Mouse (Mus musculus) midbrain, embryonic 14.5 days (tissue): ENCODE data around the gene Grasp. TPM values are rescaled to one million over a fixed set of nuclear protein-coding genes. Genes with fewer than 3 reads are reported as not detected.

Source experiments
- ATAC-seq: fragments of 200-750 bp; cut with Nextera tagmentation; 2 replicates; pipeline ENCODE4 v1.8.0; 2017; ENCODE audit warnings: moderate number of reproducible peaks, moderate library complexity; ENCODE audit not compliant: low FRiP score, low TSS enrichment
- DNase-seq: peaks from one replicate; pipeline ENCODE4 v3.0.0-alpha.2; 2015
- H3K27ac ChIP-seq: fragments of 300-500 bp; sonication (generic); replicated peaks from 2 replicates; pipeline ENCODE4 v1.5.1; 2014; ENCODE audit warnings: mild to moderate bottlenecking, low read depth, low read length, moderate library complexity
- H3K27me3 ChIP-seq: fragments of 300-500 bp; sonication (generic); 2 replicates; pipeline ENCODE4 v1.6.1; 2014; ENCODE audit warnings: low read length, control low read depth, mixed read lengths; ENCODE audit not compliant: control insufficient read depth, insufficient read depth
- H3K36me3 ChIP-seq: fragments of 300-500 bp; sonication (generic); 2 replicates; pipeline ENCODE4 v1.6.1; 2014; ENCODE audit warnings: low read length, control low read depth; ENCODE audit not compliant: control insufficient read depth, insufficient read depth
- H3K4me1 ChIP-seq: fragments of 300-500 bp; sonication (generic); 2 replicates; pipeline ENCODE4 v1.6.1; 2014; ENCODE audit warnings: mild to moderate bottlenecking, antibody characterized with exemption, low read length, control low read depth; ENCODE audit not compliant: control insufficient read depth, insufficient read depth
- H3K4me2 ChIP-seq: fragments of 300-500 bp; sonication (generic); 2 replicates; pipeline ENCODE4 v1.6.1; 2014; ENCODE audit warnings: mild to moderate bottlenecking, low read length, moderate library complexity
- H3K4me3 ChIP-seq: fragments of 300-500 bp; sonication (generic); replicated peaks from 2 replicates; pipeline ENCODE4 v1.5.1; 2014; ENCODE audit warnings: low read depth, low read length
- H3K9ac ChIP-seq: fragments of 300-500 bp; sonication (generic); replicated peaks from 2 replicates; pipeline ENCODE4 v1.6.1; 2014; ENCODE audit warnings: mild to moderate bottlenecking, low read length, moderate library complexity
- H3K9me3 ChIP-seq: fragments of 300-500 bp; sonication (generic); 2 replicates; pipeline ENCODE4 v1.6.1; 2016; ENCODE audit warnings: low read length, control low read depth, mixed read lengths; ENCODE audit not compliant: control insufficient read depth
- WGBS: fragments of 180-500 bp; shearing (Covaris S2); extraction: QIAGEN DNeasy Blood & Tissue Kit; methylation state at CpG from one replicate; pipeline ENCODE4 v1.1.7; 2014; 5-methylcytosine and 5-hydroxymethylcytosine counted together
- polyA plus RNA-seq: library from polyadenylated mRNA; unstranded; fragments of >200 nt; fragmentation: Nextera tagmentation; extraction: Ambion mirVana; gene quantifications from 2 replicates; pipeline ENCODE4 v1.2.1, GENCODE M21; 2014

Grasp gene
- polyA plus RNA-seq, 1 experiment from 2014 or later = 0.97 TPM

GRCm38 (mm10) chr15:101215136-101215535 is 8.9 kb upstream of the Grasp start:
- DNase-seq (no peak), ATAC-seq (no peak)
- Histone ChIP-seq H3K9me3 (no peaks in the 10 kb centered on the region), H3K4me2 (no peak overlapping the region), H3K36me3 (peaks cover 43% of the 10 kb centered on the region), H3K27ac (no peak overlapping the region), H3K4me1 (no peaks in the 10 kb centered on the region), H3K9ac (no peak overlapping the region), H3K27me3 (no peaks in the 10 kb centered on the region), H3K4me3 (no peak overlapping the region)
- WGBS = 82% methylated on average over 2 of the region's 2 CpGs

- no peak overlapping the region for H3K27ac ChIP-seq
- H3K9me3 ChIP-seq = no peaks in the 10 kb centered on the region
- H3K4me1 ChIP-seq = no peaks in the 10 kb centered on the region
- H3K9ac ChIP-seq = no peak overlapping the region
- 77% methylated on average over 4 of the region's 4 CpGs for WGBS
- peaks cover 34% of the 10 kb centered on the region for H3K36me3 ChIP-seq
- ATAC-seq (no peak), DNase-seq (no peak)
- H3K4me2 ChIP-seq = no peak overlapping the region
- H3K27me3 ChIP-seq = no peaks in the 10 kb centered on the region
- no peak overlapping the region for H3K4me3 ChIP-seq
Observed at GRCm38 (mm10) chr15:101216036-101216435, 8.0 kb upstream of the Grasp start.

- peak; percentile 71 for DNase-seq
- H3K4me3 ChIP-seq = no peak overlapping the region
- 3% methylated on average over 8 of the region's 8 CpGs for WGBS
- H3K9me3 ChIP-seq = no peaks in the 10 kb centered on the region
- H3K4me2 ChIP-seq = peak overlapping the region; percentile 25; the same call in 1 of the 2 replicates
- peak overlapping the region; percentile 37; the same call in 1 of the 2 replicates for H3K27ac ChIP-seq
- no peak overlapping the region for H3K9ac ChIP-seq
- H3K36me3 ChIP-seq = no peaks in the 10 kb centered on the region
- no peaks in the 10 kb centered on the region for H3K27me3 ChIP-seq
- ATAC-seq = peak; percentile 58
- peaks cover 34% of the 10 kb centered on the region for H3K4me1 ChIP-seq
Observed at GRCm38 (mm10) chr15:101220905-101221297, 3.1 kb upstream of the Grasp start.

- DNase-seq (peak; percentile 77), ATAC-seq (peak; percentile 43; the same call in 1 of the 2 replicates)
- WGBS = under 1% methylated on average over 14 of the region's 14 CpGs
- Histone ChIP-seq H3K36me3 (no peaks in the 10 kb centered on the region), H3K27me3 (no peaks in the 10 kb centered on the region), H3K9ac (no peak overlapping the region; the same call in 1 of the 2 replicates), H3K27ac (peak overlapping the region; percentile 52), H3K4me2 (peak overlapping the region; percentile 25), H3K4me3 (no peak overlapping the region), H3K4me1 (peaks cover 34% of the 10 kb centered on the region), H3K9me3 (no peaks in the 10 kb centered on the region)
Observed at GRCm38 (mm10) chr15:101221298-101222104, 2.5 kb upstream of the Grasp start.

- Histone ChIP-seq H3K27me3 (no peaks in the 10 kb centered on the region), H3K4me2 (peak overlapping the region; percentile 97), H3K27ac (no peak overlapping the region), H3K9me3 (no peaks in the 10 kb centered on the region), H3K36me3 (no peaks in the 10 kb centered on the region), H3K4me1 (peaks cover 34% of the 10 kb centered on the region), H3K9ac (no peak overlapping the region), H3K4me3 (no peak overlapping the region)
- WGBS = 34% methylated on average over 13 of the region's 13 CpGs
- DNase-seq (peak; percentile 34), ATAC-seq (no peak)
Observed at GRCm38 (mm10) chr15:101222897-101223482, 998 bp upstream of the Grasp start.

GRCm38 (mm10) chr15:101223596-101223995 is 392 bp upstream of the Grasp start:
- H3K4me2 ChIP-seq = peak overlapping the region; percentile 97
- no peaks in the 10 kb centered on the region for H3K27me3 ChIP-seq
- H3K36me3 ChIP-seq = no peaks in the 10 kb centered on the region
- no peaks in the 10 kb centered on the region for H3K9me3 ChIP-seq
- H3K4me1 ChIP-seq = peaks cover 34% of the 10 kb centered on the region
- 3% methylated on average over 5 of the region's 5 CpGs for WGBS
- H3K9ac ChIP-seq = peak overlapping the region; percentile 76; the same call in 1 of the 2 replicates
- H3K4me3 ChIP-seq = peak overlapping the region; percentile 63
- DNase-seq = no peak
- H3K27ac ChIP-seq = no peak overlapping the region
- ATAC-seq = peak; percentile 12; the same call in 1 of the 2 replicates

GRCm38 (mm10) chr15:101224977-101225376 is 989 bp downstream of the Grasp start:
- DNase-seq = no peak
- Histone ChIP-seq H3K4me2 (peak overlapping the region; percentile 97), H3K9me3 (no peaks in the 10 kb centered on the region), H3K27ac (no peak overlapping the region), H3K4me3 (peak overlapping the region; percentile 63), H3K36me3 (0 out of 2 replicates have a peak, but pooled peaks cover 6% of the 10 kb centered on the region), H3K27me3 (no peaks in the 10 kb centered on the region), H3K4me1 (peaks cover 34% of the 10 kb centered on the region), H3K9ac (peak overlapping the region; percentile 76)
- 4% methylated on average over 14 of the region's 14 CpGs for WGBS
- ATAC-seq = no peak

GRCm38 (mm10) chr15:101227971-101228370 is 4.0 kb downstream of the Grasp start:
- Histone ChIP-seq H3K4me1 (peaks cover 16% of the 10 kb centered on the region), H3K4me3 (no peak overlapping the region), H3K36me3 (0 out of 2 replicates have a peak, but pooled peaks cover 10% of the 10 kb centered on the region), H3K9ac (no peak overlapping the region), H3K27me3 (no peaks in the 10 kb centered on the region), H3K27ac (no peak overlapping the region), H3K9me3 (no peaks in the 10 kb centered on the region), H3K4me2 (no peak overlapping the region)
- WGBS = 14% methylated on average over 7 of the region's 7 CpGs
- DNase-seq = no peak
- ATAC-seq = no peak
